Mouse (Mus musculus): Measurements from ENCODE around the gene Fam129b. TPM values are rescaled to one million over a fixed set of nuclear protein-coding genes. Genes with fewer than 3 reads are reported as not detected.

The Fam129b gene
- polyA plus RNA-seq, 1 experiment from 2014 or later = 31.7 TPM

DNA sequence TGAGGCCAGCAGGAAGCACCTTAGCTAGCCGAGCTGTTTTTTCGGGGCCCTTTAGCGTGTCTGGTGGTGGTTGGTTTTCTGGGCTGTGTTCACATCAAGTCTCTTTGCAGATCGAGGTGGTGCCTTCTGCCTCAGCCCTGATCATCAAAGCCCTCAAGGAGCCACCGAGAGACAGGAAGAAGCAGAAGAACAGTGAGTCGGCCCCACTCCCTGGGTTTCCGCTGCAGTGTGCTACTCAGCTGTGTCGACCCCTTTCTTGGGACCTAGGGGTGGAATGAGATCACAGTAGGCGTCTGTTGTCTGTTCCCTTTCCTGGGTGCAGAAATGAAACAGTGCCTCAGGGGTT lies 86.9 kb downstream of the Fam129b start:
- H3K36me3 ChIP-seq (ENCODE audit: control insufficient read depth, insufficient read depth, low read length) = peaks cover 7% of the 10 kb centered on the region; the same call in 1 of the 2 replicates
- no peaks in the 10 kb centered on the region for H3K9me3 ChIP-seq (ENCODE audit: control insufficient read depth, low read length)
- H3K27me3 ChIP-seq (replicated peaks; ENCODE audit: control insufficient read depth, insufficient read depth, low read length) = no peaks in the 10 kb centered on the region
- H3K9ac ChIP-seq (ENCODE audit: low read depth, low read length) = peak overlapping the region; percentile 88
- peak overlapping the region; percentile 78 for H3K4me2 ChIP-seq (ENCODE audit: low read length)
- ATAC-seq = no peak
- 8% methylated on average over 9 of the region's 9 CpGs for WGBS
- H3K27ac ChIP-seq (ENCODE audit: low read depth, low read length) = no peak overlapping the region
- H3K4me3 ChIP-seq (ENCODE audit: low read length) = peak overlapping the region; percentile 76
- H3K4me1 ChIP-seq (ENCODE audit: control insufficient read depth, insufficient read depth, low read depth, low read length) = peaks cover 27% of the 10 kb centered on the region

DNA sequence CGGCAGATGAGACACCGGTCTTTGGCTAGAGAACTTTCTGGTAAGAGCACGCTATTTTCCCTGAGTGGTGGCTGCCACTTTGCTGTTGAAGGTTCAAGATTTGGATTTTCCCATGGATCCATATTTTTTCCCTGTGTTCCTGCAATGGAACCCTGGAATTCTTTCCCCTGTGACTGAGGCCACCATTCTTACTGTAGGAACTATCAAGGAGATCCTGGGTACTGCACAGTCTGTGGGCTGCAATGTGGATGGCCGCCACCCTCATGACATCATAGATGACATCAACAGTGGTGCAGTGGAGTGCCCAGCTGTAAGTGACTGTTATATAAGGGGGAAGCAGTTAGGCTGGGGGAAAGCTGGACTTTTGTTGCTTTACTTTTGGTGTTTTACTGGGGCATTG lies 87.6 kb downstream of the Fam129b start:
- Histone ChIP-seq H3K4me2 (ENCODE audit: low read length) (0 out of 2 replicates have a peak overlapping the region, but pooled peaks have one; percentile 3), H3K27ac (ENCODE audit: low read depth, low read length) (no peak overlapping the region), H3K36me3 (ENCODE audit: control insufficient read depth, insufficient read depth, low read length) (peaks cover 7% of the 10 kb centered on the region; the same call in 1 of the 2 replicates), H3K9ac (ENCODE audit: low read depth, low read length) (0 out of 2 replicates have a peak overlapping the region, but pooled peaks have one; percentile 3), H3K4me1 (ENCODE audit: control insufficient read depth, insufficient read depth, low read depth, low read length) (peaks cover 34% of the 10 kb centered on the region), H3K9me3 (ENCODE audit: control insufficient read depth, low read length) (no peaks in the 10 kb centered on the region), H3K4me3 (ENCODE audit: low read length) (no peak overlapping the region), H3K27me3 (replicated peaks; ENCODE audit: control insufficient read depth, insufficient read depth, low read length) (no peaks in the 10 kb centered on the region)
- 69% methylated on average over 4 of the region's 4 CpGs for WGBS
- ATAC-seq = no peak

DNA sequence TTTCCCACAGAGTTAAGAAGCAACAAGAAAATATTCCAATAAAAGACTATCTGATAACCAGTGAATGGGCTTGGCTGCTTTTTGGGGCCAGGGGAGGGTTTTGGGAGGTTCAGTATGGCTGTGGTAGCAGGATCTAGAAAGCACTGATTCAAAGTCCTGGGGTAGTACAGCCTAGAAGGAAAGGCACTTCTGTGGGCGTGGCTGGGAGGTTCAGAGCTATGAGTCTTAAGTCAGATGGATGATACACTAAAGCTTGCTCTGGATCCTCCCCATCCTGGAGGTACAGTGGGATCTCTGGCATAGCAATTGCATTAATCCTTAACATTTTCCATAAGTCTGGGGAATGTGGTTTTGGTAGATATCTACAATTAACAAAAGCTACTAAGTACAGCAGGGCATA lies 88.1 kb downstream of the Fam129b start:
- Histone ChIP-seq H3K27ac (ENCODE audit: low read depth, low read length) (no peak overlapping the region), H3K27me3 (replicated peaks; ENCODE audit: control insufficient read depth, insufficient read depth, low read length) (no peaks in the 10 kb centered on the region), H3K4me3 (ENCODE audit: low read length) (no peak overlapping the region), H3K4me1 (ENCODE audit: control insufficient read depth, insufficient read depth, low read depth, low read length) (peaks cover 34% of the 10 kb centered on the region), H3K9ac (ENCODE audit: low read depth, low read length) (no peak overlapping the region), H3K36me3 (ENCODE audit: control insufficient read depth, insufficient read depth, low read length) (peaks cover 7% of the 10 kb centered on the region; the same call in 1 of the 2 replicates), H3K9me3 (ENCODE audit: control insufficient read depth, low read length) (no peaks in the 10 kb centered on the region), H3K4me2 (ENCODE audit: low read length) (no peak overlapping the region)
- WGBS = 77% methylated on average over 1 of the region's 1 CpGs
- no peak for ATAC-seq

DNA sequence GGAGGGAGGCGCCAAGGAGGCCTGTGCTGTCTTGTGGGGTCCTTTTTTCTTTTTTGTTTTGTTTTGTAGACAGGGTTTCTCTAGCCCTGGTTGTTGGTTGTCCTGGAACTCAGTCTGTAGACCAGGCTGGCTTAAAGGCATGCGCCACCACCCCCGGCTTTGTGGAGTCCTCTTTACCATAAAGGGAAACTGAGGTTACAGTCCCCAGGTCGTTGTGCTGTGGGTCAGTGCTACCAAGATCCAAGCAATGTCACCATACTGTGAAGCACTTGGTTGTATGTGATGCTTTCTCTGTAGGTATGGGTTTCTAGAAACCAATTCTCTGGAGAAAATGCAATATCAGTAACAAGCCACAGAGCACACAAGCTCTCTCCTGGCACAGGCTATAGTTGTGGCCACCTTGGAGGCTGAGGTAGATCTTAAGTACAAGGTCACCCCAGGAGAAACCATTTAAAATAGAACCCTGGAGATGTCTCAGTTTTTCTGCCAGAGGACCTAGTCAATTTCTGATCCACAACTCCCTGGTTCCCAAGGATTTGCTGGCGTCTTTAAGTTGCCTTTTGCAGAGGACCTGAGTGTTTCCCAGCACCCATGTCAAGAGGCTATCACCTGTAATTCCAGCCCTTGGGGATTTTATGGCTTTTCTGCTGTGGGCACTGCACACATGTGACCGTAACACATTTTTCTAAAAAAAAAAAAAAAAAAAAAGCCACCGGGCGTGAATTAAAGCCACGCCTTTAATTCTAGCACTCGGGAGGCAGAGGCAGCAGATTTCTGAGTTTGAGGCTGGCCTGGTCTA lies 88.9 kb downstream of the Fam129b start:
- no peak overlapping the region for H3K4me2 ChIP-seq (ENCODE audit: low read length)
- no peak overlapping the region for H3K27ac ChIP-seq (ENCODE audit: low read depth, low read length)
- H3K4me1 ChIP-seq (ENCODE audit: control insufficient read depth, insufficient read depth, low read depth, low read length) = peaks cover 34% of the 10 kb centered on the region
- no peaks in the 10 kb centered on the region for H3K27me3 ChIP-seq (replicated peaks; ENCODE audit: control insufficient read depth, insufficient read depth, low read length)
- no peak overlapping the region for H3K9ac ChIP-seq (ENCODE audit: low read depth, low read length)
- H3K36me3 ChIP-seq (ENCODE audit: control insufficient read depth, insufficient read depth, low read length) = peaks cover 7% of the 10 kb centered on the region; the same call in 1 of the 2 replicates
- ATAC-seq = no peak
- no peak overlapping the region for H3K4me3 ChIP-seq (ENCODE audit: low read length)
- 30% methylated on average over 10 of the region's 10 CpGs for WGBS
- H3K9me3 ChIP-seq (ENCODE audit: control insufficient read depth, low read length) = no peaks in the 10 kb centered on the region

DNA sequence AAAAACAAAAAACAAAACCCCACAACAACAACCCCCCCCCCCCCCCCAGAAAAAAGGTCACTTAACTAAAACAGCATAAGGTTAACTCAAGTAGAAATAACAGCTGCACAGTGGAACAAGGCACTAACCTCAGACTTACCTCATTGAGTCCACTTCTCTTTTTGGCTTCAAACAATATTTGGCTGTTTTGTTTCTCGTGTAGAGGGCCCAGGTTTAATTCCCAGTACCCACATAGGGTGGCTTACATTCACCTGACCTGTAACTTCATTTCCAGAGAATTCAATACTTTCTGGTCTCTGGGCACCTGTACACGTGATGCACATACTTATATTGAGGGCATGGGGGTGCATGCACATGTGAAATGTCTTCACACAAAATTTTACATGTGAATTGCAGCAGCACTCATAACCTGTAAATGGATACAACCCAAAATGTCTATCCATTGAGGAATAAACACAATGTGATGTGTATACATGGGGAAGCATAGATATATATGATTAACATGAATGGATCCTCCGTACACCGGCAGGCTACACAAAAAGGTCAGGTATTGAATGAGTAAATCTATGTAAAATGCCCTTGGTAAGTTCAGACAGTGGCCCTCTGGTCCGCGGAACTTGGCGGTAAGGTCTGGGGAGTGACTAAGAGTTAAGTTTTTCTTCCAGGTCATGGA lies 89.7 kb downstream of the Fam129b start:
- Histone ChIP-seq H3K9me3 (ENCODE audit: control insufficient read depth, low read length) (no peaks in the 10 kb centered on the region), H3K36me3 (ENCODE audit: control insufficient read depth, insufficient read depth, low read length) (peaks cover 7% of the 10 kb centered on the region; the same call in 1 of the 2 replicates), H3K4me2 (ENCODE audit: low read length) (no peak overlapping the region; the same call in 1 of the 2 replicates), H3K9ac (ENCODE audit: low read depth, low read length) (no peak overlapping the region), H3K27me3 (replicated peaks; ENCODE audit: control insufficient read depth, insufficient read depth, low read length) (no peaks in the 10 kb centered on the region), H3K4me3 (ENCODE audit: low read length) (no peak overlapping the region), H3K27ac (ENCODE audit: low read depth, low read length) (no peak overlapping the region), H3K4me1 (ENCODE audit: control insufficient read depth, insufficient read depth, low read depth, low read length) (peaks cover 30% of the 10 kb centered on the region)
- 20% methylated on average over 7 of the region's 7 CpGs for WGBS
- ATAC-seq = no peak

DNA sequence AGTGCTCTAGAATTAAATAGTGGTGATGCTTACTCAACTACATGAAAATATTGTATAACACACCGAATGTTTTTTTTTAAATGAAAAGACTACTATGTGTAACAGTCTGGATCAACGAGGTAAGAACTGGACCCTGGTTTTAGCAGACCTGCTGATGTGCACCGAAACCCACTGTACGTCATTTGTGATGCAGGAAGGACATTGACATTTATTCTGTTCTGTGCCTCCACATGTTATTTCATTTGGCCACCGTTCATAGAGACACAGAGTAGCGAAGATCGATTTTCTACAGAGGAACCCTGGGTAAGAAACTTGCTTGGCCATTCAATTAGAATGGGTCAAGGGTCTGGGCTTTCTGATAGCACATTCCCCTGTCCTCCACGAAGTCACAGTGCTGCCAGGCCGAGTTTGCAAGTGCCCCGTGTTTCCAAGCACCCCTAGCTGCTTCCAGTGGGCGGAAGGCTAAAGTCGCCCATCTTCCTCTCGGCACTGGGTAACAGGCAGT lies 90.3 kb downstream of the Fam129b start:
- no peaks in the 10 kb centered on the region for H3K9me3 ChIP-seq (ENCODE audit: control insufficient read depth, low read length)
- peak overlapping the region; percentile 71 for H3K4me3 ChIP-seq (ENCODE audit: low read length)
- peaks cover 7% of the 10 kb centered on the region; the same call in 1 of the 2 replicates for H3K36me3 ChIP-seq (ENCODE audit: control insufficient read depth, insufficient read depth, low read length)
- H3K27me3 ChIP-seq (replicated peaks; ENCODE audit: control insufficient read depth, insufficient read depth, low read length) = no peaks in the 10 kb centered on the region
- H3K9ac ChIP-seq (ENCODE audit: low read depth, low read length) = peak overlapping the region; percentile 86
- ATAC-seq = no peak; the same call in 1 of the 2 replicates
- 9% methylated on average over 13 of the region's 13 CpGs for WGBS
- H3K4me1 ChIP-seq (ENCODE audit: control insufficient read depth, insufficient read depth, low read depth, low read length) = peaks cover 26% of the 10 kb centered on the region
- peak overlapping the region; percentile 87 for H3K4me2 ChIP-seq (ENCODE audit: low read length)
- H3K27ac ChIP-seq (ENCODE audit: low read depth, low read length) = peak overlapping the region; percentile 96

DNA sequence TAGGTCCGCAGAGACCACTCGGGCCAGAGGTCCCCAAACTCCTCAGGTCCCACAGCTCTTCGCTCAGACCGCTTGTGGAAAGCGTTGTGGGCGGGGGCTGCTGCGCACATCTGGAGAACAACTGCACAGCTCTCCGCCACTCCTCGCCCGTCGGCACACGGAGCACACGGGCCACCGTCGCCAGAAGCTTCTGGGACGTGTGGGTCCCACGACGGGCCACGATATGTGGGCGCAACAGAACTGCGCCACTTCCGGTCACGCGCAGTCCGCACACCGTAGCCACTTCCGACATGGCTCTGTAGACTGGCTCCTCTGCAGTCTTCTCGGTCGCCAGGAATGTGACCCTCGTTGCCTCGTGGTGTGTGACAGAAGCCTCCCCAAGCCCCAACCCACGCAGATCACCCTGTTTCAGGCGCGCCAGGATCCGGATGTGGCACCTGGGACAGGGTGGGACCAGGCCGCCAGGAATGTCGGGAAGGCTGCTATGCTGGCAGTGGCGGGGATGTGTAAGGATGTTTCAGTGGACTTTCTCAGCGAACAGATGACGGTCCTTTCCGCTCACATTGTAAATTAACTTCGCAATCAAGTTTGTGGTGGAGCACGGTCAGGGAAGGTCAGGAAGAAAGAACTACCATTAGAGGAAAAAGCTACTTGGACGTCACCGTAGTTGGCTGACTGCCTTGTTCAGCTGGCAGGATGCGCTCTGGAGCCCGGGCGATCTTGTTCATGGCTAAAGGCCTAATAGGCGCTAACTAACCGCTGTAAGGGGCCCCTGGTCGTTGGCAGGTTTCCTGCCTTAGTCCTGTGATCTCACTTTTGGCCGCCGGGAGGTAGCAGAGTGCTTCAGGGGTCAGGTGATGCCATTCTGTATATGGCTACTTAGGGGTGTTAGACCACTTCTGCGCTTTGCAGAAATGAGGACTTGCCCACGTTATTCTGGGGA lies 91.0 kb downstream of the Fam129b start:
- Histone ChIP-seq H3K9ac (ENCODE audit: low read depth, low read length) (peak overlapping the region; percentile 86), H3K9me3 (ENCODE audit: control insufficient read depth, low read length) (no peaks in the 10 kb centered on the region), H3K4me3 (ENCODE audit: low read length) (peak overlapping the region; percentile 71), H3K4me2 (ENCODE audit: low read length) (peak overlapping the region; percentile 87), H3K27ac (ENCODE audit: low read depth, low read length) (peak overlapping the region; percentile 96), H3K4me1 (ENCODE audit: control insufficient read depth, insufficient read depth, low read depth, low read length) (peaks cover 27% of the 10 kb centered on the region), H3K36me3 (ENCODE audit: control insufficient read depth, insufficient read depth, low read length) (peaks cover 7% of the 10 kb centered on the region; the same call in 1 of the 2 replicates), H3K27me3 (replicated peaks; ENCODE audit: control insufficient read depth, insufficient read depth, low read length) (no peaks in the 10 kb centered on the region)
- under 1% methylated on average over 55 of the region's 55 CpGs for WGBS
- peak; percentile 93 for ATAC-seq

DNA sequence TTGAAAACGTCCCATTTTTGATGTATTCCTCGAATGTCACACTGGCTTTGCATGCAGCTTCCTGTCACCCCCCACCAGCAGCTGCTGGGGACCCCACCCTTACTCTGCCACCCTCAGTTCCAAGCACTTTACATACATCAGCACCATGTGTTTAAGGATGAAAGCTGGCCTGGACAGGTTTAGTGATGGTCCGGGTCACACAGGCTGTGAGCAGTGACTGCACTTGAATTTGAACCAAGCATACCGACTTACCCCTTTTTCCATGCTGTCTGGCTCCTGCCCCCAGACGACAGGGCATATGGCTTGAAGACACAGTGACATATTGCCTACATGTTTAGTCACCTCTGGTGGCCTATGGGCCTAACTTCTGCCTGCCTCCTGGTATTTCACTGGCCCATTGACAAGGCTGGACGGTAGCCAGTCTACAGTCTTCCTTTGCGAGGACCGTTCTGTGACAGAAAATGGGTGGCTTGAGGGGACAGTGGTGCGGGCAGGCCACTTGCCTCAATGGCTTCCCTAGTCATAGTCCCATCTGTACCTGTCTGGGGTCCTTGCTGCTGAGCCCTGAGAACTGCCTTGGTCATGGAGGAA lies 92.2 kb downstream of the Fam129b start:
- Histone ChIP-seq H3K36me3 (ENCODE audit: control insufficient read depth, insufficient read depth, low read length) (peaks cover 12% of the 10 kb centered on the region), H3K27me3 (replicated peaks; ENCODE audit: control insufficient read depth, insufficient read depth, low read length) (no peaks in the 10 kb centered on the region), H3K9me3 (ENCODE audit: control insufficient read depth, low read length) (no peaks in the 10 kb centered on the region), H3K4me2 (ENCODE audit: low read length) (peak overlapping the region; percentile 87), H3K4me1 (ENCODE audit: control insufficient read depth, insufficient read depth, low read depth, low read length) (peaks cover 22% of the 10 kb centered on the region), H3K27ac (ENCODE audit: low read depth, low read length) (peak overlapping the region; percentile 96), H3K4me3 (ENCODE audit: low read length) (no peak overlapping the region), H3K9ac (ENCODE audit: low read depth, low read length) (peak overlapping the region; percentile 86; the same call in 1 of the 2 replicates)
- WGBS = 83% methylated on average over 9 of the region's 9 CpGs
- no peak for ATAC-seq

Data from hindbrain, embryonic 16.5 days (tissue).